Mouse (Mus musculus) spleen, postnatal 14 days (tissue): ENCODE results near the gene Samd8.

Experiments used
- DNase-seq, 2 experiments: peaks; one replicate each; pipeline ENCODE4 v3.0.0; 2021 to 2022; ENCODE audit warnings: low spot score in 2 of 2

Gene Samd8

GRCm38 (mm10) chr14:21750008-21750880 lies at the start of gene Samd8:
Gene Samd8 (plus strand): TSS chr14:21750531.
- peak; percentile 60 to 71 for DNase-seq

GRCm38 (mm10) chr14:21702691-21703090 lies 47.6 kb upstream of the Samd8 start:
- no peak for DNase-seq

DNA sequence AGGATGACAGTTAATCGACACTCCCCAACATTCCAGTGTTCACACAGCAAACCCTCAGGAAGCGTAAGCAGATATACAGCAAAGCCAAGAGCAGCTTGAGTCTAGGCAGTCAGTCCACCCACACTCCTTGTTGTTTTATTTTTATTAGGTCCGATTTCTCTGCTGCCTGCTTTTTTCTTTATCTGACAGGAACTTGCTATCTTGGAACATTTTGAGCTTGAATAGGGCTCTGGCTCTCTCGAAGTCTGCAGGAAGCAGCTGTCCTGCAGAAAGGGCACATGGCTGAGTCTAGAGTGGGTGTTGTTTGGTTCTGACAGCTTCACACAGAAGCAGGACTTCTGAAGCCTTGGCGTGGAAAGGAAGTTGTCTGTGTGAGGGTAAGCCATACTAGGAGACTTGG lies 47.1 kb upstream of the Samd8 start:
- DNase-seq = no peak

DNA sequence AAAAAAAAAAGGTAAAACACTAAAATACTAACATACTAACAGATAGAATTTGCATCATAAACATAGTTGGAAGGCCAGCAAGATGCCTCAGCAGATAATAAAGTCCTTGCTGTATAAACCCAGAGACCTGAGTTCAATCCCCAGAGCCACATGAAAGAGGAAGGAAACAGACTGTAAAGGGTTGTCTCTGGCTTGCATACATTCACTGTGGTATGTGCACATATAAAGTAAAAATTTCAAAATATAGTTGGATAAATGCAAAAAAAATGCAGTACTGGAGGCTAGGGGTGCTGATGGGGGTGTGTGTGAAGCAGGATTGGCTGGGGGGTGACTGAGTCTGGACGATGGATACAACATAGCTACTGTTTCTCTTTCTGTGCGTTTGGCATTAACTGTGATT lies 44.9 kb upstream of the Samd8 start:
- no peak for DNase-seq

- DNase-seq = no peak
Observed at GRCm38 (mm10) chr14:21706759-21707571, 43.4 kb upstream of the Samd8 start.

GRCm38 (mm10) chr14:21709545-21709944 lies 40.8 kb upstream of the Samd8 start:
- no peak for DNase-seq

DNA sequence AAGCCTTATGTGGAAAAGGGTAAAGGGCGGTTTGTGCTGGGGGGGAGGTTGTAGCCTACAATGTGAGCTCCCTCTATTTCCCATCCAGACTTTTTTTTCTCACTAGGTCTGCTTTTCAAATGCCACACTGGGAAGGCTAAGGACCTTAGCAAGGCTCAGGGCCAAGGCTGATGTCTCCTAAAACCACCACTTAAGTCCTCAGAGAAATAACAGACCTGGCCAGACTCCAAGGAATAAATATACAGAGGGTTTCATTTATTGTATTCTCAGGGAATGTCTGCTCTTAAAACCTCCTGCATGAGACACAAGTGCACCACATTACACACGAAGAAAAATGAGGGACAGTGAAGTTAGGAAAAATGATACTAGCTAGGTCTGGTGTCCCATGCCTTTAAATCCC lies 39.1 kb upstream of the Samd8 start:
- no peak for DNase-seq

GRCm38 (mm10) chr14:21714486-21714885 lies 35.8 kb upstream of the Samd8 start, which contains the start of gene Dupd1:
Gene Dupd1 (minus strand): TSS chr14:21714576.
- DNase-seq = no peak

GRCm38 (mm10) chr14:21719646-21720383 lies 30.5 kb upstream of the Samd8 start:
- DNase-seq = no peak

DNA sequence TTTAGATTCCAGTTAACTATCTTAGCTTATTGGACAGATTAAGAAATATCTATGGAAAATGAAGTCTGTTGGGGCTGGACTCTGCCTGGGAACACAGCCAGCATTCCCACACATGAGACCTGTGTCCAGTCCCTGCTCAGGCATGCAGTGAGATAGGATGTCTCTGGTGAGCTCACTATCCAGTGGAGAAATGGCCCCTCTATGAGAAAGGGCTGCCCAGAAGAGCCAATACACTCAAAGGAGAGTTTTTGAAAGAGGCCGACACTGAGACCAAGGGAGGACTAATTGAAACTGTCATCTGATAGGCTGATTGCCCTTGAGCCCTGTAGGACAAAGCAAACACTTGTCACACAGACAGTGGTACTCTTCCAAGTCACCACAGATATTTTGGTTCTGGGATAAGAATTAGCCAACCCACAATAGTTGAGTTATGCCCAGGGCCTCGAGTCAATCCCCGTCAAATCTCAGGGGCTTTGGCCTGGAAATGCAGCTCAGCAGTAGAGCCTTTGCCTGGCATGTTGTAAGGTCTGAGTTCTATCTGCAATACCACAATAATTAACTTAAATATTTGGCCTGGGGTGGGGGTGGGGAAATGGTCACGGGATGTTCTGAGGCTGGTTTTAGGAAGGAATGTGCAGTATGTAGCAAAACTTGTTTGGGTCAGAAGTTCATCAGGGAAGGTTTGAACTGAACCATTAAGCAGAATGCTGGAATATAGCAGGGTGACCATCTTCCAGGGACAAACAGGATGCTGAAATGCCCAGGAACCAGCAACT lies 29.7 kb upstream of the Samd8 start:
- DNase-seq = no peak

DNA sequence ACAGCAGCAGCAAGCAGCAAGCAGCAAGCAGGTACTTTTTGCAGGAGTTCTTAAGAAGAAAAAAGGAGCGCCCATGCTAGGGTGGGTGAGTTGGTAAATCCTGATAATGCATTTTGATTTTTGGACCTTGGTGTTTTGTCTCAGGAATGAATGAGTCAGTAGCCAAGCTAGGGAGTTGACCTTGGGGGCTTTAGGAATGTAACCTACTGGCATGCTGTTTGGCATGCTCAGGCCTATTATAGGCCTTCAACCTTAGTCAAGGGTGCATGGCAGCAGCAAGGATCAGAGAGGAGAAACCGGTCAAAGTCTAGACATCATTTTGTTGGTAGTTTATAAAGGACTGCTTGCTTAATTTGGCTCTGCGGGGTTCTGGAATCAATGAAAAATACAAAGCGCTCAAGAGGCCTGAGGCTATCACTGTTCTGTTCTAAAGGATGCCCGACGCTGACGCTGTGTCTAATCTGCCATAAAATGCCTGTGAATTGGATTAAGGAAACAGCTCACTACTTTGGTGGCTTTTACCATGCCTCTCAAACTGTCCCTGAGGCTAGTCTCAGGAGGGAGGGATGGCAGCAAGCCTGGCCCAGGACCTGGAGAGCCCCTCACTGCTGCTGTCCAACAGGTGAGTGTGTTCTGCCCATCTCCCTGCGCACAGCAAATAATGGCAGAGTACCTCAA lies 28.2 kb upstream of the Samd8 start:
- DNase-seq = no peak

- no peak for DNase-seq
Observed at GRCm38 (mm10) chr14:21729031-21729732, 21.1 kb upstream of the Samd8 start.

DNA sequence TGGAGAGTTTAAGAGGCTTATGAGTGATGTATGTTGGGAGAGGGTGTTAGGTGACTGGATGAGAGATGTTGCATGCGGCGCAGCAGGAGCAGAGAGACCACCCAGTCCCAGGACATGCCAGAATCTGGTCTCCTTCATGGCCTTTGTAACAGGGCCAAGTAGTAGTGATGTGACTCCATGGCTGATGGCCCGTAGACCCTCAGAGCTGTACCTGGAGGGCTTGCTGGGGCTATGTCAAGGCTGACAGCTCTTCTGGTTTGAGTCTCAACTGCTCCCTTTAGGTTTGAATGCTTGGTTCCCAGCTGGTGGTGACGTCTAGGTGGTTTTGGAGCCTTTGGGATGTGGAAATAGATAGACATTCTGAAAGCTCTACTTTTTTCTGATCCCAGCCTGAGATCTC lies 20.4 kb upstream of the Samd8 start:
- no peak for DNase-seq

- no peak for DNase-seq
Observed at GRCm38 (mm10) chr14:21733131-21733905, 17.0 kb upstream of the Samd8 start.

- DNase-seq = no peak
Observed at GRCm38 (mm10) chr14:21740345-21740744, 10.0 kb upstream of the Samd8 start.

DNA sequence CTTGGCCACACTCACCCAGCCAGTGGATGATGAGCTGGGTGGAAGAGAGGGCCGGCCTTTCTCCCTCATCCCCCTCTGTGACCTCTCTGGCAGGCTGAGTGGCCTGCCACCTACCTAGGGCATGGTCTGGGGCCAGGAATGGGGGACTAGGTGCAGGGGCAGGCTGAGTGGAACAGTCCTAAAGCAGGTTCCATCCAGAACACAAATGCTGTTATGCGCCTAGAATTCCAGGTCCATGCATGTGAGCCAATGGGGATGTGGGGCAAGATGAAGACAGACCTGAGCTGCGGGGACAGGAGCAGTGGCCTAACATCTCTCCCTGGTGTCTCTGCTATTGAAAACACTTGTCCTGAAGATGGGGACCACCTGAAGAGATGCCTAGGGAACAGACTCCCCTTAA lies 9.0 kb upstream of the Samd8 start:
- DNase-seq = no peak

- peak; percentile 40 to 59 for DNase-seq
Observed at GRCm38 (mm10) chr14:21741786-21742185, 8.5 kb upstream of the Samd8 start.

DNA sequence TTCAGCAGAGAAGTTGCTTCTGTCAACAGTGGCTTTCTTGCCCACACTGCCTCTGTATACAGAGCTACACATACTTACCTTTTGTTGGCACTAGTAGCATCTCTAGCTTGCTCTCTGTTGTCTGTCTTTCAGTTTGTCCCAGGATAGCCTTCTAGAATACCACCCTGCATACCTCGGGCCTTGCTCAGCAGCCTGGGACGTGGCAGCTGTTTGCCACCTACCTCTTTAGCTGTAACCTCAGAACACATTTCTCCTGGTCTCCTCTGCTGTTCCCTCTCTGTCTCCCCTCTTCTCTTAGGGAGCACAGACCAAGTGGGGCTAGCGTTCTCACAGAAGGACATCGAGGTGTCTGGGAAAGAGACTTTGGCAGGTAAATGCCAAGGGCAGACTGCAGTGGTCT lies 7.9 kb upstream of the Samd8 start:
- DNase-seq = no peak

- no peak for DNase-seq
Observed at GRCm38 (mm10) chr14:21744169-21744568, 6.2 kb upstream of the Samd8 start.
